Mouse (Mus musculus): ENCODE measurements at regions not wholly inside any gene's neighbourhood (a gene's known extent, or its start where the extent isn't known, plus 50 kb on each side); places are given as distances from the start of the nearest gene placed in this dataset.

GRCm38 (mm10) chr17:43169435-43169834 is 100.7 kb upstream of the Adgrf1 start:
- Histone ChIP-seq H3K27me3 (ENCODE audit: control insufficient read depth, insufficient read depth, low read length) (no peaks in the 10 kb centered on the region), H3K27ac (ENCODE audit: low read depth) (no peak overlapping the region), H3K9me3 (replicated peaks; ENCODE audit: control insufficient read depth, low read length) (no peaks in the 10 kb centered on the region), H3K4me3 (ENCODE audit: low read depth, low read length) (no peak overlapping the region), H3K4me2 (ENCODE audit: low read depth, low read length) (no peak overlapping the region), H3K9ac (replicated peaks; ENCODE audit: low read depth, low read length) (no peak overlapping the region), H3K4me1 (ENCODE audit: control insufficient read depth, insufficient read depth) (no peaks in the 10 kb centered on the region), H3K36me3 (replicated peaks; ENCODE audit: control insufficient read depth, insufficient read depth, low read length) (no peaks in the 10 kb centered on the region)
- no peak for ATAC-seq (ENCODE audit: insufficient read depth, low read depth)
- TF ChIP-seq EP300 (IDR thresholded peaks at IDR 0.05; ENCODE audit: low read depth) (no peak), CTCF (IDR thresholded peaks at IDR 0.05; ENCODE audit: low read depth) (no peak)
- 64% methylated on average over 1 of the region's 1 CpGs for WGBS
- no peak for DNase-seq (ENCODE audit: low spot score)

DNA sequence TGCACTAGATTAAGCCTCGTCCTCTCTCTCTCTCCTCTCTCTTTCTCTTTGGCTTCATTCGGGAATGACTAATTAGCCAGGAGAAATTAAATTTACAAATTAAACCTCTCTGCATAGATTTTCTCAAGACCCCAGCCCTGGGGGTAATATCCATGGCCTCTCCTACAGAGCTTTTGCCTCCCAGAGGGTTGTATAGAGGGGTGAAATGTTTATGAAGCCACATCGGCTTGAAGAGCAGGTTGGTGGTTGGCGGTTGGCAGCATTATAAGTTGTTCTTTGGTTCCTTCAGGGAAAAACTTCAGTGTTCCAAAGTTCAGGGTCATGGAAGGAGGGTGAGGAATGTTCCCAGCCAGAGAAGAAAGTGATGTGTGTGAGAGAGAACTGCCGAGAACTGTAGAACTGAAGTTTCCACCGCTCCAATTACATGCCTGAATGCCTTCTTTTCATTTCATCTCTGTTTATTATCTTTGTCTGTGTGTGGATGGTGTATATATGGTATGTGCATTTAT is 97.4 kb upstream of the Adgrf1 start:
- TF ChIP-seq EP300 (IDR thresholded peaks at IDR 0.05; ENCODE audit: low read depth) (no peak), CTCF (IDR thresholded peaks at IDR 0.05; ENCODE audit: low read depth) (no peak)
- no peaks in the 10 kb centered on the region for H3K27me3 ChIP-seq (ENCODE audit: control insufficient read depth, insufficient read depth, low read length)
- ATAC-seq (ENCODE audit: insufficient read depth, low read depth) (no peak), DNase-seq (ENCODE audit: low spot score) (no peak)
- no peaks in the 10 kb centered on the region for H3K9me3 ChIP-seq (replicated peaks; ENCODE audit: control insufficient read depth, low read length)
- H3K9ac ChIP-seq (replicated peaks; ENCODE audit: low read depth, low read length) = no peak overlapping the region
- no peak overlapping the region for H3K27ac ChIP-seq (ENCODE audit: low read depth)
- H3K4me2 ChIP-seq (ENCODE audit: low read depth, low read length) = no peak overlapping the region
- no peak overlapping the region for H3K4me3 ChIP-seq (ENCODE audit: low read depth, low read length)
- H3K4me1 ChIP-seq (ENCODE audit: control insufficient read depth, insufficient read depth) = no peaks in the 10 kb centered on the region
- 76% methylated on average over 6 of the region's 6 CpGs for WGBS
- H3K36me3 ChIP-seq (replicated peaks; ENCODE audit: control insufficient read depth, insufficient read depth, low read length) = no peaks in the 10 kb centered on the region

GRCm38 (mm10) chr17:43174860-43175259 is 95.3 kb upstream of the Adgrf1 start:
- no peak overlapping the region for H3K27ac ChIP-seq (ENCODE audit: low read depth)
- H3K9ac ChIP-seq (replicated peaks; ENCODE audit: low read depth, low read length) = no peak overlapping the region
- no peaks in the 10 kb centered on the region for H3K4me1 ChIP-seq (ENCODE audit: control insufficient read depth, insufficient read depth)
- no peaks in the 10 kb centered on the region for H3K9me3 ChIP-seq (replicated peaks; ENCODE audit: control insufficient read depth, low read length)
- WGBS = 65% methylated on average over 1 of the region's 1 CpGs
- H3K4me2 ChIP-seq (ENCODE audit: low read depth, low read length) = no peak overlapping the region
- H3K27me3 ChIP-seq (ENCODE audit: control insufficient read depth, insufficient read depth, low read length) = no peaks in the 10 kb centered on the region
- no peak overlapping the region for H3K4me3 ChIP-seq (ENCODE audit: low read depth, low read length)
- TF ChIP-seq EP300 (IDR thresholded peaks at IDR 0.05; ENCODE audit: low read depth) (no peak), CTCF (IDR thresholded peaks at IDR 0.05; ENCODE audit: low read depth) (no peak)
- H3K36me3 ChIP-seq (replicated peaks; ENCODE audit: control insufficient read depth, insufficient read depth, low read length) = no peaks in the 10 kb centered on the region
- DNase-seq (ENCODE audit: low spot score) = no peak
- no peak for ATAC-seq (ENCODE audit: insufficient read depth, low read depth)

- 10% methylated on average over 1 of the region's 1 CpGs for WGBS
Observed at GRCm38 (mm10) chr17:43177244-43177643, 92.9 kb upstream of the Adgrf1 start.

DNA sequence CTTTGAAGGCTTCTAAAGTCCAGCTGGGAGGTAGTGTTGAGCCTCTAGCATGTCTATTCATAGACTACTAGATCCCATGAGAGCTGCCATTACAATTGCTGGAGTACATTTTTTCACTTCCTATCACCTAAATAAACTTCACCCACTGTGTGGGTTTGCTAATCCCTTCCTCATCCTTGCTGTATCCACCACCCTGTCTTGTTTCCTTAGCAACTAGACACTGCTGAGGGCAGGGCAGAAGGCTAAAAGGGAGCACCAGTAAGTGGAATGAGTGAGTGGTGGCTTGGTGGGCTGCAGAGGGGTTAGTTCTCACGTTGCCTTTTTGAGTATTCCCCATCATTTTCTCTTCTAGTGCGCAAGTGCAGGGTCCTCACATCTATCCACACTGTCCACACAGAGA is 80.1 kb upstream of the Adgrf1 start:
- Histone ChIP-seq H3K9ac (replicated peaks; ENCODE audit: low read depth, low read length) (no peak overlapping the region), H3K4me2 (ENCODE audit: low read depth, low read length) (no peak overlapping the region), H3K9me3 (replicated peaks; ENCODE audit: control insufficient read depth, low read length) (no peaks in the 10 kb centered on the region), H3K4me1 (ENCODE audit: control insufficient read depth, insufficient read depth) (no peaks in the 10 kb centered on the region), H3K36me3 (replicated peaks; ENCODE audit: control insufficient read depth, insufficient read depth, low read length) (no peaks in the 10 kb centered on the region), H3K27ac (ENCODE audit: low read depth) (no peak overlapping the region), H3K4me3 (ENCODE audit: low read depth, low read length) (no peak overlapping the region), H3K27me3 (ENCODE audit: control insufficient read depth, insufficient read depth, low read length) (no peaks in the 10 kb centered on the region)
- ATAC-seq (ENCODE audit: insufficient read depth, low read depth) (no peak), DNase-seq (ENCODE audit: low spot score) (no peak)
- TF ChIP-seq EP300 (IDR thresholded peaks at IDR 0.05; ENCODE audit: low read depth) = no peak
- TF ChIP-seq CTCF (IDR thresholded peaks at IDR 0.05; ENCODE audit: low read depth) = no peak
- WGBS = 63% methylated on average over 2 of the region's 2 CpGs

More at GRCm38 (mm10) chr17:43177244-43177643, 92.9 kb upstream of the Adgrf1 start:
- Histone ChIP-seq H3K9ac (replicated peaks; ENCODE audit: low read depth, low read length) (no peak overlapping the region), H3K4me3 (ENCODE audit: low read depth, low read length) (no peak overlapping the region), H3K36me3 (replicated peaks; ENCODE audit: control insufficient read depth, insufficient read depth, low read length) (no peaks in the 10 kb centered on the region), H3K9me3 (replicated peaks; ENCODE audit: control insufficient read depth, low read length) (no peaks in the 10 kb centered on the region), H3K4me1 (ENCODE audit: control insufficient read depth, insufficient read depth) (no peaks in the 10 kb centered on the region), H3K27ac (ENCODE audit: low read depth) (no peak overlapping the region), H3K27me3 (ENCODE audit: control insufficient read depth, insufficient read depth, low read length) (no peaks in the 10 kb centered on the region), H3K4me2 (ENCODE audit: low read depth, low read length) (no peak overlapping the region)
- TF ChIP-seq CTCF (IDR thresholded peaks at IDR 0.05; ENCODE audit: low read depth) = no peak
- TF ChIP-seq EP300 (IDR thresholded peaks at IDR 0.05; ENCODE audit: low read depth) = no peak
- DNase-seq (ENCODE audit: low spot score) (no peak), ATAC-seq (ENCODE audit: insufficient read depth, low read depth) (no peak)

DNA sequence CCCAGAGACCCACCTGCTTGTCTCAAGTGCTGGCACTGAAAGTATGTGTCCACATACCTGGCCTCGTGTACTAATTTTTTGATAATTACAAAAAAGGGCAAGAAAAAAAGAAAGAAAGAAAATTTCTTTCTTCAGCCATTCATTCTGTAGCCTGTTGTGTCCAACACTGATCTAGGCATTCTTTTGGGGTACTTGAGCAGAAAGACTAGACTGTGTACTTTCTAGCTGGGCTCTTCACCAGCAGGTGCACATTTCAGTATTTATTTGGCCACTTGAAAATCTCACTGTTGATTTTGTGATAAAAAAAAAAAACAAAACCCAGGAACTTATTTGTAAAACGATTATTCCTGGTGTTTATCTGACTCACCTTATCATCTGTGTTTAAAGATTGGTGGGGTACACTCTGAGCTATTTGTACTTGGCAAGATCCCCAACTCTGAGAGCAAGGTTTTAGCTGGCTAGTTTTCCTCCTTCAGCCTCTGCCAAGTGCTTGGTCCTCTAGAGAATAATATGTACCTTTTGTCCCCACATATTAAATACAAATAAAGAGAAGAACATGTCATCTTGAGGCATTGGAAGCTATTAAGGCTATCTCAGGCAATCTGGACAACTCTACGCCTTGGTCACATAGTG is 79.2 kb upstream of the Adgrf1 start:
- WGBS = 52% methylated on average over 3 of the region's 3 CpGs
- ATAC-seq (ENCODE audit: insufficient read depth, low read depth) (no peak), DNase-seq (ENCODE audit: low spot score) (no peak)
- Histone ChIP-seq H3K9ac (replicated peaks; ENCODE audit: low read depth, low read length) (no peak overlapping the region), H3K9me3 (replicated peaks; ENCODE audit: control insufficient read depth, low read length) (no peaks in the 10 kb centered on the region), H3K36me3 (replicated peaks; ENCODE audit: control insufficient read depth, insufficient read depth, low read length) (no peaks in the 10 kb centered on the region), H3K4me1 (ENCODE audit: control insufficient read depth, insufficient read depth) (no peaks in the 10 kb centered on the region), H3K4me2 (ENCODE audit: low read depth, low read length) (no peak overlapping the region), H3K27ac (ENCODE audit: low read depth) (no peak overlapping the region), H3K27me3 (ENCODE audit: control insufficient read depth, insufficient read depth, low read length) (no peaks in the 10 kb centered on the region), H3K4me3 (ENCODE audit: low read depth, low read length) (no peak overlapping the region)
- TF ChIP-seq CTCF (IDR thresholded peaks at IDR 0.05; ENCODE audit: low read depth) = no peak
- TF ChIP-seq EP300 (IDR thresholded peaks at IDR 0.05; ENCODE audit: low read depth) = no peak
